In the genomic region with DNA sequence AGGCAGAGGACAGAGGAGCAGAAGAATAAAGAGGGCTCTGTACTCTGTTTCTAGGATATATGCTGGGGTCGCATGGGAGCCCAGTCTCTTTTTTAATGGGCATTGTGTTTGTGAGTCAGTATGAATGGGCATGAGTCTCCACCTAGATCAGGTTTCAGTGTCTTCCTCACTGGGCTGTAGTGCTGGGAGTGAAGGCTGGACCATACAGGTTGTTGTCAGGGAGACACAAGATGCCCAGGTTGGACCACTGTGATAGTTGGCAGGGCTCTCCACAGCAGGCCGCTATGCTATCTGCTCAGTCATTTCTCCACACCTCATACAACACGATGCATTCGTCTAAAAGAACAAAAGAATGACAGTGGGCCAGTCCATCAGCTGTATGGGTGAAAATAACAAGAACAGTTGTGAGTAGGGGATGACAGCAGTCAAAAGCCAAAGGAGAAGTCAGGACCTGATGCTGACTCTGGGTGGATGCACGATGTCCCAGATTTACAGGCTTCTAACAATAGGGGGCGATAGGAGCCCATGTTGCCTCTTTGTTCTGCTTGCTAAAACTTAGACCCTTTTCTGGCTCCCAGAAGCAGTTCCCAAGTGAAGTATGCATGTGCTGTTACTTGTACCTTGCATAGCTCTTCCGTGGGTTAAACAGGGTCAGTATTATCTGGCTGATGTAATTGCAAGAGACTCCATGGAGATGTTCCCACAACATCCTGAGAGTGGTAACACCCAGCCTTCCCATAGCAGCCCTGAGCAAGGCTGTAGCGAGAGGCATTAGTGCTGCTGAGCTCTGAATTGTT, we compare ENCODE assay signal across 9 mouse cellular contexts.
DNase-seq lines count a peak whose midpoint lies in the region; ATAC-seq and TF ChIP-seq lines count a peak whose summit lies in the region.
"Had no signal": no experiment of that assay in that cellular context is flagged by ENCODE, and none has a peak within 500 bp of the region (broad histone marks: within the 10 kb centered on the region; RNA-seq: fewer than 3 reads in every experiment).

No protein-coding gene starts in this region.

- ATAC-seq in kidney, embryonic 16.5 days (ENCODE audit: low FRiP score, low TSS enrichment), result no peak
- ATAC-seq in hindbrain, embryonic 11.5 days (ENCODE audit: low FRiP score), result no peak

- no peaks in the 10 kb centered on the region for H3K9me3 ChIP-seq in kidney, embryonic 16.5 days (ENCODE audit: low read length)
- no peaks in the 10 kb centered on the region for H3K9me3 ChIP-seq in ES-E14 (ENCODE audit: control insufficient read depth, insufficient read depth, low read depth, low read length)
- H3K9me3 ChIP-seq in hindbrain, embryonic 11.5 days (ENCODE audit: control insufficient read depth, low read length), result no peaks in the 10 kb centered on the region

- in situ Hi-C loops in ES-E14 (cut with MboI; ENCODE audit: low sequenced_read_pairs in 2 of 2, unreplicated experiment in 2 of 2), result no loop called here

- TF ChIP-seq CTCF in kidney, adult 2 months (conservative IDR thresholded peaks at IDR 0.05; ENCODE audit: insufficient read depth, insufficient read length, low read depth, low read length), result 0 out of 2 replicates have a peak, but pooled peaks have one; percentile 21

- H3K9ac ChIP-seq in kidney, embryonic 16.5 days (replicated peaks; ENCODE audit: low read length), result no peak overlapping the region
- H3K9ac ChIP-seq in ES-E14 (ENCODE audit: insufficient read depth, low read depth, low read length, poor library complexity, severe bottlenecking), result no peak overlapping the region
- H3K9ac ChIP-seq in hindbrain, embryonic 11.5 days (ENCODE audit: low read depth, low read length), result no peak overlapping the region

- H3K27ac ChIP-seq in kidney, adult 2 months (ENCODE audit: insufficient read depth, low read depth, low read length), result no peak overlapping the region
- H3K27ac ChIP-seq in kidney, embryonic 16.5 days (ENCODE audit: low read length), result no peak overlapping the region
- no peak overlapping the region for H3K27ac ChIP-seq in ES-E14 (ENCODE audit: insufficient read depth, low read depth, low read length, poor library complexity, severe bottlenecking)
- no peak overlapping the region for H3K27ac ChIP-seq in hindbrain, embryonic 11.5 days (ENCODE audit: low read depth, low read length)
- H3K27ac ChIP-seq: macrophage had no signal

- WGBS in kidney, adult 2 months, result 50% methylated on average over 8 of the region's 8 CpGs
- 52% methylated on average over 8 of the region's 8 CpGs for WGBS in kidney, embryonic 16.5 days
- 39% methylated on average over 8 of the region's 8 CpGs for WGBS in hindbrain, embryonic 11.5 days

- no peak for DNase-seq in kidney, adult 2 months
- peak; percentile 20 for DNase-seq in ES-E14 (ENCODE audit: low read depth, low spot score)
- DNase-seq in cerebellum, adult 9-11 months, result peak; percentile 8
- DNase-seq in hindbrain, embryonic 11.5 days (ENCODE audit: low spot score), result peak; percentile 68
- peak; percentile 78 for DNase-seq in retina, embryonic 14.5 days (ENCODE audit: low spot score)
- no peak for DNase-seq in urinary bladder, postnatal 14 days (ENCODE audit: low spot score)
- DNase-seq in kidney, adult 8-10 months, result no peak

- H3K27me3 ChIP-seq in kidney, adult 2 months (replicated peaks; ENCODE audit: control insufficient read depth, insufficient read depth, low read length), result no peaks in the 10 kb centered on the region
- no peaks in the 10 kb centered on the region for H3K27me3 ChIP-seq in kidney, embryonic 16.5 days (ENCODE audit: insufficient read depth, low read length)
- H3K27me3 ChIP-seq in hindbrain, embryonic 11.5 days (ENCODE audit: control insufficient read depth, insufficient read depth, low read length), result no peaks in the 10 kb centered on the region

- no peak for TF ChIP-seq POLR2A in kidney, adult 2 months (IDR thresholded peaks at IDR 0.05; ENCODE audit: low read depth, low read length)

- H3K36me3 ChIP-seq in kidney, adult 2 months (ENCODE audit: control insufficient read depth, insufficient read depth, low read length), result no peaks in the 10 kb centered on the region
- H3K36me3 ChIP-seq in kidney, embryonic 16.5 days (ENCODE audit: insufficient read depth, low read length), result no peaks in the 10 kb centered on the region
- H3K36me3 ChIP-seq in ES-E14 (ENCODE audit: control insufficient read depth, insufficient read depth, low read length, poor library complexity, severe bottlenecking), result no peaks in the 10 kb centered on the region
- H3K36me3 ChIP-seq in hindbrain, embryonic 11.5 days (ENCODE audit: control insufficient read depth, insufficient read depth, low read length), result no peaks in the 10 kb centered on the region

- no peaks in the 10 kb centered on the region for H3K4me1 ChIP-seq in kidney, adult 2 months (ENCODE audit: control insufficient read depth, insufficient read depth, low read length)
- H3K4me1 ChIP-seq in kidney, embryonic 16.5 days (ENCODE audit: insufficient read depth, low read length), result no peaks in the 10 kb centered on the region
- no peaks in the 10 kb centered on the region for H3K4me1 ChIP-seq in ES-E14 (ENCODE audit: control insufficient read depth in 2 of 2, insufficient read depth in 2 of 2, low read length in 2 of 2, poor library complexity in 1 of 2)
- H3K4me1 ChIP-seq in hindbrain, embryonic 11.5 days (replicated peaks; ENCODE audit: control insufficient read depth, insufficient read depth, low read length), result no peaks in the 10 kb centered on the region

- H3K4me2 ChIP-seq in kidney, embryonic 16.5 days (replicated peaks; ENCODE audit: low read depth, low read length), result no peak overlapping the region
- H3K4me2 ChIP-seq in hindbrain, embryonic 11.5 days (replicated peaks; ENCODE audit: low read depth, low read length), result no peak overlapping the region

- H3K4me3 ChIP-seq in kidney, adult 2 months (ENCODE audit: insufficient read depth, low read depth, low read length), result no peak overlapping the region
- no peak overlapping the region for H3K4me3 ChIP-seq in kidney, embryonic 16.5 days (ENCODE audit: low read length)
- H3K4me3 ChIP-seq in ES-E14 (ENCODE audit: insufficient read depth in 1 of 2, low read depth in 1 of 2, low read length in 2 of 2, poor library complexity in 1 of 2, severe bottlenecking in 1 of 2), result no peak overlapping the region
- H3K4me3 ChIP-seq in hindbrain, embryonic 11.5 days (ENCODE audit: low read depth, low read length), result no peak overlapping the region

TF ChIP-seq in ES-E14, 5 proteins besides CTCF, POLR2A, EP300 and RAD21:
- no peak for TF ChIP-seq ZNF384 (IDR thresholded peaks at IDR 0.05; ENCODE audit: low read depth, low read length)
- TF ChIP-seq CHD2 (IDR thresholded peaks at IDR 0.05; ENCODE audit: low read depth, low read length), result no peak
- no peak for TF ChIP-seq MAFK (IDR thresholded peaks at IDR 0.05; ENCODE audit: insufficient read depth, low read depth, low read length)
- no peak for TF ChIP-seq HCFC1 (IDR thresholded peaks at IDR 0.05; ENCODE audit: borderline replicate concordance, insufficient read depth, low read length)
- no peak for TF ChIP-seq ZC3H11A (IDR thresholded peaks at IDR 0.05; ENCODE audit: borderline replicate concordance, low read depth, low read length)
TF ChIP-seq in ES-E14: peak in this region for 0.

Comparison
In these comparisons a context has a peak if more than half of its experiments do, and no peak if none do; other contexts are left out.
1. DNase-seq: peak in ES-E14 (single experiment), cerebellum, adult 9-11 months (single experiment), hindbrain, embryonic 11.5 days (single experiment) and retina, embryonic 14.5 days (single experiment); none in kidney, adult 2 months (single experiment), urinary bladder, postnatal 14 days (single experiment) and kidney, adult 8-10 months (0 of 2).